Mouse (Mus musculus) lung, postnatal 0 days (tissue): Measurements from ENCODE around the gene Lef1.

Experiments
- CTCF ChIP-seq: IDR thresholded peaks from 2 replicates; pipeline ENCODE4 v1.5.1; 2016; ENCODE audit warnings: antibody characterized with exemption, mild to moderate bottlenecking
- EP300 ChIP-seq: IDR thresholded peaks from 2 replicates; pipeline ENCODE4 v1.6.1; 2016; ENCODE audit warnings: antibody characterized with exemption, mild to moderate bottlenecking, control low read depth

GRCm38 (mm10) chr3:131207846-131208245 is 97.6 kb downstream of the Lef1 start:
- TF ChIP-seq CTCF (no peak), EP300 (no peak)
